Mouse (Mus musculus): ENCODE results near the gene Rad51d.
A peak's percentile ranks its signal among the peaks of the same experiment; 100 is the strongest.
"Not testable (repeated sequence)": the region's sequence is repeated elsewhere in the genome, so short reads cannot be mapped to it uniquely, and the experiment has no call there.

Rad51d gene

DNA sequence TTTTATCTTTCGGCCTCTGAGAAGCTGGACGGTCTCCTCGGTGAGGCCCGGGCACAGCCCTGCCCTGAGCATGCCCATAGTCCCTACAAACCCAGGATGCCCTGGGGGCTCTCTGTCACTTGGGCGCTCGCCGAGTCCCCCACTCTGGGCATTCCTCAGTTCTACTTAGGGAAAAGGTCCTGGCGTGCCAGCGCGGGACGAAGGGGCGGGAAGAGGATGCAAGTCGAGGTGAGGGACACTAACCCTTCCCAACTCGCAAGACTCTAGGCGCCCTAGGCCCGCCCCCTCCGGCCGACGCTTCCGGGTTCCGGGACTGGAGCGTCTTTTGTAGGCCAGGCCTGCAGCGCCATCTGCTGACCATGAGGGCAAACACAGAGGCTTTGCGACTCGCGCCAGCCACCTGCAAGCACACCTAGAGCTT, at the start of gene Rad51d:
TSS of gene Rad51d (minus strand) at position 273 of the 421 bp plus-strand sequence.
- DNase-seq (ENCODE audit: low read depth), result peak; percentile 97

DNA sequence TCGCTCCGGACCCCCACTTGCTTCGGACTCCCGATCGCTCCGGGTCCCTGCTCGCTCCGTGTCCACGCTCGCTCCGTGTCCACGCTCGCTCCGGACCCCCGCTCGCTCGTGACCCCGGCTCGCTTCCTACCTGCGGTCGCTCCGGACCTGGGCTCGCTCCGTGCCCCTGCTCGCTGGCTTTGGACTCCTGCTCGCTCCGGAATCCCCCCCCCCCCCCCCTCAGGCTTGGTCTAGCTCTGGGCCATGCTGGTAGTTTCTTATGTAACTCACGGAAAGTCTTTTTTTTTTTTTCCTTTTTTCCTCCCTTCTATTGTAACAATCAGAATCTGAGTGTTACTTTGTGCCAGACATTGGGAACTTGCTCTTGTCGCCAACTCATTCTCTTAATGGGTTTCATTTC, 42.8 kb upstream of the Rad51d start:
- no peak for DNase-seq (ENCODE audit: low read depth)

DNA sequence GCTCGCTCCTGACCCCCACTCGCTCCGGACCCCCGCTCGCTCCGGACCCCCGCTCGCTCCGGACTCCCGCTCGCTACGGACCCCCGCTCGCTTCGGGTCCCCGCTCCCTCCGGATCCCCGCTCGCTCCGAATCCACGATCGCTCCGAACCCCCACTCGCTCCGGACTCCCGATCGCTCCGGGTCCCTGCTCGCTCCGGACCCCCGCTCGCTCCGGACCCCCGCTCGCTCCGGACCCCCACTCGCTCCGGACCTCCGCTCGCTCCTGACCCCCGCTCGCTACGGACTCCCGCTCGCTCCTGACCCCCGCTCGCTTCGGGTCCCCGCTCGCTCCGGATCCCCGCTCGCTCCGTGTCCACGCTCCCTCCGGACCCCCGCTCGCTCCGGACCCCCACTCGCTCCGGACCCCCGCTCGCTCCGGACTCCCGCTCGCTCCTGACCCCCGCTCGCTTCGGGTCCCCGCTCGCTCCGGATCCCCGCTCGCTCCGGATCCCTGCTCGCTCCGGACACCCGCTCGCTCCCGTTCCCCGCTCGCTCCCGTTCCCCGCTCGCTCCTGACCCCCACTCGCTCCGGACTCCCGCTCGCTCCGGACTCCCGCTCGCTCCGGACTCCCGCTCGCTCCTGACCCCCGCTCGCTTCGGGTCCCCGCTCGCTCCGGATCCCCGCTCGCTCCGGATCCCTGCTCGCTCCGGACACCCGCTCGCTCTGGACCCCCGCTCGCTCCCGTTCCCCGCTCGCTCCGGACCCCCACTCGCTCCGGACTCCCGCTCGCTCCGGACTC, 41.4 kb upstream of the Rad51d start:
- DNase-seq (ENCODE audit: low read depth), result not testable (repeated sequence)

DNA sequence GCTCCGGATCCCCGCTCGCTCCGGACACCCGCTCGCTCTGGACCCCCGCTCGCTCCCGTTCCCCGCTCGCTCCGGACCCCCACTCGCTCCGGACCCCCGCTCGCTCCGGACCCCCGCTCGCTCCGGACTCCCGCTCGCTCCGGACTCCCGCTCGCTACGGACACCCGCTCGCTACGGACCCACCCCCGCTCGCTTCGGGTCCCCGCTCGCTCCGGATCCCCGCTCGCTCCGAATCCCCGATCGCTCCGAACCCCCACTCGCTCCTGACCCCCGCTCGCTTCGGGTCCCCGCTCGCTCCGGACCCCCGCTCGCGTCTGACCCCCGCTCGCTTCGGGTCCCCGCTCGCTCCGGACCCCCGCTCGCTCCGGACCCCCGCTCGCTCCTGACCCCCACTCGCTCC, 40.7 kb upstream of the Rad51d start:
- DNase-seq (ENCODE audit: low read depth), result not testable (repeated sequence)

DNA sequence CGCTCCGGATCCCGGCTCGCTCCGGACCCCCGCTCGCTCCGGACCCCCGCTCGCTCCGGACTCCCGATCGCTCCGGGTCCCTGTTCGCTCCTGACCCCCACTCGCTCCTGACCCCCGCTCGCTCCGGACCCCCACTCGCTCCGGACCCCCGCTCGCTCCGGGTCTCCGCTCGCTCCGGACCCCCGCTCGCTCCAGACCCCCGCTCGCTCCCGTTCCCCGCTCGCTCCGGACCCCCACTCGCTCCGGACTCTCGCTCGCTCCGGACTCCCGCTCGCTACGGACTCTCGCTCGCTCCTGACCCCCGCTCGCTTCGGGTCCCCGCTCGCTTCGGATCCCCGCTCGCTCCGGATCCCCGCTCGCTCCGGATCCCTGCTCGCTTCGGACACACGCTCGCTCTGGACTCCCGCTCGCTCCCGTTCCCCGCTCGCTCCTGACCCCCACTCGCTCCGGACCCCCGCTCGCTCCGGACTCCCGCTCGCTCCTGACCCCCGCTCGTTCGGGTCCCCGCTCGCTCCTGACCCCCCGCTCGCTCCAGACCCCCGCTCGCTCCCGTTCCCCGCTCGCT, 40.1 kb upstream of the Rad51d start:
- not testable (repeated sequence) for DNase-seq (ENCODE audit: low read depth)

DNA sequence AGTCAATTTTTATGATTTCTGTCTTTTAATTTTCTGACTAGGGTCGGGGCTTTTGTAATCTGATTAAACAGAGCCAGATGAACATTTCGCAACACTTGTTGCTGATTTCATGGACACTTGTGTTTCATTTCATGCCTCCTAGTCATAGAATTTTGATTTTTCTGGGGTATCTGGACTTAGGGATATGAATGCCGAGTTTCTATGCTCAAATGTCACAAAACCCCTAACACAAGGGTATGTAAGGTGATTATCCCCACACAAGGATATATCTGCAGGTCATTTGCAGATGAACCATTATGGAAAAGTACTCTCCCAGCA, 39.2 kb upstream of the Rad51d start:
- DNase-seq (ENCODE audit: low read depth), result no peak

DNA sequence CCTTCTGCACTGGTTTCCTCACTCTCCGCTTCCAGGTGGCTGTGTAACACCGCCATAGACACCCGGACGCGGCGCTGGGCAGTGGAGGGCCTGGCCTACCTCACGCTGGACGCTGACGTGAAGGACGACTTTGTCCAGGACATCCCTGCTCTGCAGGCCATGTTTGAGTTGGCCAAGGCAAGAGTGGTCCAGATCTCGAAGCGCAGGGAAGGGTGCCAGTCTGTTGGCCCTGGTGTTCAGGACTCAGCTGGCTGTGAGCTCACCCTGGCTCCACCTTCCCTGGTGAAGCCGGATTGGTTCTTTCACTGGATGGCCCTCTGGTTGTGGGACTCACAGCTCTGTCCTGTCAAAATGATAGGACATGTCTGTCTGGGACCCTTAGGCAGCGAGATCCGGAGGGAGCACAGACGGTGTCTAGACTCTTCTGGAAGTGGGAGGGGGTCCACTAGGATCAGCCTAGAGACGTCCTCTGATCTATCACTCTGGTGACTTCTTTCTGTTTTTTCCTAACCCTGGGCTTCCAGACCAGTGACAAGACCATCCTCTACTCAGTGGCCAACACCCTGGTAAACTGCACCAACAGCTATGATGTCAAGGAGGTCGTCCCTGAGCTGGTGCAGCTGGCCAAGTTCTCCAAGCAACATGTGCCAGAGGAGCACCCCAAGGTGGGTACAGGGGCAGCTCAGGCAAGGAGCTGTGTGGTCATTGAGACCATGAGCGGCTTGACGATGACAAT, 38.7 kb upstream of the Rad51d start:
- no peak for DNase-seq (ENCODE audit: low read depth)

DNA sequence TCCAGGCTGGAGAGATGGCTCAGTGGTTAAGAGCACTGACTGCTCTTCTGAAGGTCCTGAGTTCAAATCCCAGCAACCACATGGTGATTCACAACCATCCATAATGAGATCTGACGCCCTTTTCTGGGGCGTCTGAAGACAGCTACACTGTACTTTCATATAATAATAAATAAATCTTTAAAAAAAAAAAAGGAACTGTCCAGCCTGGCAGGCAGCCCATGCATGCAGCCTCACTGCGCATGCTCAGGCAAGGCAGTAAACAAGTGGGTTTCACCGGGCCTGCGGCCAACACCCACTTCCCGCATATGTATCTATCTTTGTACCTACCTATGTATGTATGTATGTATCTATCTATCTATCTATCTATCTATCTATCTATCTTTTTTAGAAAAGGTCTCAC, 33.5 kb upstream of the Rad51d start:
- DNase-seq (ENCODE audit: low read depth), result not testable (repeated sequence)

DNA sequence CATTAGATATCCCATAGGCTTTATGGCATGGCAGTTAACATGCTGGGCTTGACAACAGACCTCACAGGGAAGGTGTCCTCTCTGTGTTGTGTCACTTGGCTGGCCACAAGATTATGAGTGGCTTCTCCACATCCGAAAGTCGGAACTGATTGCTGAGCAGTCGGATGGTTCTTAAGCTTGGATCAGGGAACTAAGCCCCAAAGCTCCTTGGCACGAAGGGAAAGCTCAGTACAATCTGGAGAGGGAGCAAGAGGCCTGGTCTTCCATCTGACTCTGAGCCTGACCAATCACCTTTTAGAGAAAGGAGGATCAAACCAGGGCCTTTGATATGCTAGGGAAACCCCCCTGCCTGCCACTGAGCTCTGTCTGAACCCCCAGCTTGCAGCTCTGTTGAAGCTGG, 31.3 kb upstream of the Rad51d start:
- no peak for DNase-seq (ENCODE audit: low read depth)

DNA sequence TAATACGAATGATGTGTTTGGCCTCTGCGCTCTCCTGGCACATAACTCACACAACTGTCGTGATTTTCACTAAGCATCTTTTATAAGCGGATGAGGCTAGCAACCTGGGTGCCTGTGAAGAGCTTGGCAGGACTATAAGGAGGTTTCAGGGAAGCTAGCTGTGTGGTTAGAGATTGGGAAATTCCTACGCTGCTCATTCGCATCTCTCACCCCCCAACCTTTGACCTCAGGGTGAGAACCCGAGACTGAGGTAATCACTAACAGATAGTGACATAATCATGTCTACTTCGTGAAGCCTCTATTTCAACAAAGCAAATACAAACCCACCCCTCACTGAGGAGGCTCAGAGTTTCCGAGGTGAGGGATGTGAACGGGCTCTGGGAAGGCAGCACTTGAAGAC, 30.4 kb upstream of the Rad51d start:
- no peak for DNase-seq (ENCODE audit: low read depth)

DNA sequence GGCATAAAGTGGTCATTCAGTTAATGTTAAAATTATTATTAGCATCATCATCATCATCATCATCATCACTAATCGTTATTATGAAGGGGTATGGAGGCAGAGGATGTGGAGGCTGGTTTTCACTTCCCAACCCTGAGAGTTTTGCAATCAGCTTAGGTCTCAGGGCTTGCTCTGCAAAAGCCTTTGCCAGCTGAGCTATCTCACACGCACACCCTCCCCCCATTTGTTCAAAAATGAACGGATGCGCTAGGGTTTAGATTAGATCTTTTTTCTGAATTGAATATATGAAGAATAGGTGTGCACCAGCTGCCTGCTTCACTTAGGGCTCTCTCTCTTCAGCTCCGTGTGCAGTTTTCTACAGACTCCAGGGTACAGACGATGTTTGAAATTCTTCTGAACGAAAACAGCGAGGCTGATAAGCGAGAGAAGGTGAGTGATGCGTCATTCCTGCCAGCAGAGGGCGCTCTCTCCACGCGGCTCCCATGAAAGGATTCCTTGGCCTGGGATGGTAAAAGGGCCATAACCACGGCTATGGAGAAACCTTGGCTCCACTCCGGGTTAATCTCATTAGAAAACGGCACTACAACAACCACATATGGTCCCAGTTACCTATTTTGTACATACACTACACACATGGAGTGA, 24.4 kb upstream of the Rad51d start:
- peak; percentile 68 for DNase-seq (ENCODE audit: low read depth)

DNA sequence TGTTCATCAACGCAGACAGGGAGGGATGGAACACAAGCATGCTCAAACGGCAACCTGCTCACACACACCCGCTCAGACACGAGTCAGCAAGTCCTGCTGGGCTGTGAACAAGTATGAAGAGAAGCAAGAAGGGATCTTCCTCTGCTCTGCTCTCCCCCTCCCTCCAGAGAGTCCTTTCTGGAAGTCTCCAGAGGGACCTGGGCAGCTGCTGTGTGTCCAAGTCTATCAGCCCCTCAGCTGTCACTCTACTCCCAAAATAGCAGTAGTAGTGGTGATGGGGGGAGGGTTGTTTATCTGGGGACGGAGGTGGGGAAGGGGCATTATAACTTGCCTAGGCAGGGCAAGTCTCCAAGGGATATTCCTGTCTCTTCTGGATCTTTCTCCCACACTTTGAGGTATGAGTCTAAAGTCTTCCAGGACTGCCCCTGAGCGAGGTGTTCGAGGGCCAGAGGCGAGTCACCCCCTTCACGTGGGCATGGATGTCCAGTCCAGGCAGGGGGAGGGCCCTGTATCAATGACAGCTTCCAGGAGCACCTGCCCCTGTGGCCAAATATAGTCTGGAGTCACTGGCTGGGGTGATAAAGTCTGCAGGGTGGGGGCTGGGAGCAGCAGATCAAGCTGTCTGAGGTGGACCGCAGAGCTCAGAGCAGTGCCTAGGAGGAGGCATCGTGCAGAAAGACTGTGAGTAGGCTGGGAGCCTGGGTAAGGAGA, 20.4 kb upstream of the Rad51d start:
- DNase-seq (ENCODE audit: low read depth), result no peak

DNA sequence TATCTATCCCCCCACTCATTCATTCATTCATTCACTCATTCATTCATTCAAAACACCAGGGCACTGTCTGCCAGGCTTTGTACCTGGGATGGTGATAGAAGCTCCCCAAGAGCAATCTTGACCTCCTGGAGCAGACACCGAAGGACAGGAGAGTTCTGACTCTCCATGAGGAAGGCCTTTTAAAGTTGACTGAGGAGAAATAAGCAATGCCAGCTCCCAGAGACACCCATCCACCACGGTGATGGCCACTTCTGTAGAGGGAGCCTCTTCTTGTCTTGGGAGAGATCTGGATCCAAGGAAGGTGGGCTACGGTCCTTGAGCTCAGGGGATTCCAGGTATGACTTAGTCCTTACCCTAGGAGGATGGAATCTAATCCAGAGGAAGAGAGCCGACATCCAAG, 19.8 kb upstream of the Rad51d start, which contains the start of gene Unc45b:
TSS of gene Unc45b (plus strand) at position 301 of the 400 bp plus-strand sequence.
- DNase-seq (ENCODE audit: low read depth), result no peak

DNA sequence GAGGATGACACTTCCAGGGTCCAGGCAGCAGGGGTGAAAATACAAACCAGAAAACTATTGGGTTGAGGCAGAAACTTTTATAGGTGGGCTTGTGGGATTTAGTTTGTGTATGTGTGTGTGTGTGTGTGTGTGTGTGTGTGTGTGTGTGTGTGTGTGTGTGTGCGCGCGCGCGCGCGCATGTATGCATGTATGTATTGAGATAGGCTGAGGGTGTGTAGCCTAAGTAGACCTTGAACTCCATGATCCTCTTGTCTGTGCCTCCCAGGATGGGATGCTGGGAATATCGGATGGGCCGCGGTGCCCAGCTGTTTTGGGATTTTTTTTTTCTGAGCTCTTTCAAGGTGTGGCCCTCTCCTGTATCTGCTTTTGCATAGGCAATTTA, 18.2 kb upstream of the Rad51d start:
- no peak for DNase-seq (ENCODE audit: low read depth)

DNA sequence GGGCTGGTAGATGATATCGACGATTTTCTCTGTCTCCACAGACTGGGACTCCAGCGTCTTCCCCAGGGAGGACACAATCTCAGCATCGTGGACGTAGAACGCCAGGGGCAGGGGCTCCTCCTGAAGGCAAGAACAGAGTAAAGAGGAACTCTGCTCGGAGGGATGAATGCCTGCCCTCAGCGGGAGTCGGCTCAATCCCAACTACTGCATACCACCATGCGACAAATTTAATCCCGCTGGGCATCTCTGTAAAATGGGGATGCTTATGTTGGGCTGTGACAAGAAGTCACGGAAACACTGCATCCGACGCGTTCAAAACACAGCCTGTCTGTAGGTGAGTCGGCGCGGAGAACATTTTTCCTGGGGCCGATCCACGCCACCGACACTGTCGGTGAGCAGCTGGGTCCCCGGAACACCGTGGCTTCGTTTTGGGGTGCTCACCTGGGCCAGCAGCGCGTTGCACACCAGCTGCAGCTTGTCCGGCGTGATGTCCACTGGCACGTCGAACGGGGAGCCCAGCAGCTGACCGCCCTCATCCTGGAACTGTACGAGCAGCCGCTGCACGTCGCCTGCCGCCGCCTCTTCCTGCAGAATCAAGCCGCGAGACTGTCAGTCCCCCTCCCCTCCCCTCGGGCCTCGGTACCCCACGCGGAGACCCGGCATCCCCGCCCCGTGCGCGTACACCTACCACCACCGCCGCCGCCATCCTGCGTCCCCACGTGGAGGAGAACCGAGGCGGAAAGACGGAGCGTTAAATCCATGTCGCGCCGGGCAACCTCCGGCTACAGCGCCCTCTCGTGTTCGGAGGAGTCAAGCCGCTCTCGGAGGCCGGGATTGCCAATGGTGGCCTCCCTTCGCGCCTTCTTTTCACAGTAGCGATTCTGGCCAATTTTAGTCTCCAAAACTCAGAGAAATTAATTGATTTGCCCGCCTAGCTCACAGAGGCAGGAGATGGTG, 17.5 kb upstream of the Rad51d start, which contains the start of gene Nle1:
TSS of gene Nle1 (minus strand) at position 761 of the 957 bp plus-strand sequence.
- DNase-seq (ENCODE audit: low read depth), result peak; percentile 93

DNA sequence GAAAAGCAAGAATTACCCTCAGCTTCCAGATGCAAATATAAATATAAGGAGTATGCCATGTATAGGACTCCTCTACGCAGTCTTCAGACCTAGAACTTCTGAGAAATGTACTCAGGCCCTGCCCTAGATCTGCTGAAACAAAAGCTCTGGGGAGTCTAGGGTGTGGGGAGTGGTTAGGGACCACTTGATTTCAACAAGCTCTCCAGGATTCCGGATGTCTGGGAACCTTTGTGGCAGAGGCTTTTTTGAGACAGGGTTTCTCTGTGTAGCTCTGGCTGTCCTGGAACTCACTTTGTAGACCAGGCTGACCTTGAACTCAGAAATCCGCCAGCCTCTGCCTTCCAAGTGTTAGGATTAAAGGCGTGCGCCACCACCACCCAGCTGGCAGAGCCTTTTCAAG, 15.4 kb upstream of the Rad51d start:
- DNase-seq (ENCODE audit: low read depth), result no peak

DNA sequence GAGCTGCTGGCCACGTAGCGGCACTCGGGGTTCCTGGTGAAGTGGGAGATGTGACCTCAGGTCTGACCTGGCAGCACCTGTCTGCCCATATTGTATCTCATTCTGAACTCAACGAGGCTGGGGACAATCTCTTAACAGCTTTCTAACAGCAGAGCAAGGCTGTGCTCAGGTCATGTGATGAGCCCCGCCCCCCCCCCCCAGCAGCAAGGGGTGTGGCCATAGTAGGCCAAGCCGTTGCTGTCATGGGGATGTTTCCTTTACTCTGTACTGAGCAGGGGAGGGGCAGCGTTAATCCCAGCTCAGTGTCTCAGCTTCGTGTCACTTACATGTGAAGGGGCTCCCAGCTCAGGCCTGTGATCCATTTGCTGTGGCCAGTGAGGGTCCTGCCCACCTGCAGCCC, 14.5 kb upstream of the Rad51d start:
- DNase-seq (ENCODE audit: low read depth), result no peak

DNA sequence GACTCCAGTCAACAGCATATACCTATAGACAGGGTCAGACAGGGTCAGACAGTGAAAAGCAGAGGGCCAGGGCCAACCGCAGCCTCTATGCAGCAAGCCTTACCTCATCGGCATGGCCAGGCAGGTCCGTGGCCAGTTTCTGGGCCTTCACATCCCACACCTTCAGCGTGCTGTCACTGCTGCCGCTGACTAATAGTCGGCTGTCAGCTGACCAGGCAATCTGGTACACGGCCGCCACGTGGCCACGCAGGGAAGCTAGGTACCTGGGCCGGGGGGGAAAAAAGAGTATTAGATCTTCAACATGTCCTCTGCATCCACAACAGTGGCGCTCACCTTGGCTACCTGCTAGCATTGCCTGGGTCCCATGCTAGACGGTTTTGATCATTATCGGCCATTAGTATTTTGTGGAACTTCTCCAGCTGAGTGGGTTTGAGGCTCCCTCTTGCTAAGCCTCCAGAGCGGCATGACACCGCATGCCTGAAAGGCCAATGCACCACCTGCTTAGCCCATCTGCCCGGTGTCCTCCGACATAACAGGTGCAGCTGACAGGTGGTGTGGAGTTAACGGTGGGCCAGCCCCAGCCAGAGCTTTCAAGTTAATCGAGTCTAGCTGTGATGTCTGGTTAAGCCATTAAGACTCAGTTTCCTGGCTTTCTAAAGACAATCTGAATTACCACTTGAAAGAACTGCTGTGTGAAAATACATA, 11.3 kb upstream of the Rad51d start:
- no peak for DNase-seq (ENCODE audit: low read depth)

DNA sequence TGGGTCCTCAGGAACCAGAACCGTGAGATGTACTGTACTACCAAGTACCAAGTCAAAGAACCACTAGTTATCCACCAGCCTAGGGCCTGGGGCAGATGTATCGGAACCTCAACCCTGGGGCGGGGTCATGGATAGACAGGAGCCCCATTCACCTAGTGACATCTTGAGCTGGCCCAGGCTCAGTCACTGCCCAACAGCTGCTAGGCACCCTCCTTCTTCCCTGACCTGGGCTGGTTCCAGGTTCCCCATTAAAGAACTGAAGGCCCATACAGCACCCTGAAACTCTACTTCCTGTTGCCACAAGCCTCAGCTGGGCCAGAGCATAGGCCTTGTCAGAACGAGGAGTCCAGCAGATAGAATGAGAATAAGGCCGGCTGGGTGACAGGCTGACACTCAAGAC, 9.3 kb upstream of the Rad51d start:
- DNase-seq (ENCODE audit: low read depth), result no peak

DNA sequence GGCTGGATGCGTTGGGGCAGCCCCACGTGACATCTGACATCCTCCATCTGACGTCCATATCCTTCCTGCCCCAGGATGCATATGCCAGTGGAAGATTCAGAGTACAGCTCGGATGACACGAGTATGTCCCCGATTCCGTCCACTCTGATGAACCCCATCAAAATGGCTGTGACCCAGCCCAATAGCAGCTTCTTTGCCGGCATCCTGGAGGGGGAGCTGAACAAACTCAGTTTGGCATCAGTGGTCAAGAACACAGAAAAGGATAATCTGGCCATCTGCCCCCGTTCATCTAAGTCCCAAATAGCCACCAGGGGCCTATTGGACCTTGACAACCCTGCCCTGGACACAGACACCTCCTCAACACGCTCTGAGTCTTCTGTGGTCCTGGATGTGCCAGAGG, 7.1 kb upstream of the Rad51d start:
- DNase-seq (ENCODE audit: low read depth), result no peak

Data from c-Kit-positive CD71-negative TER-119-negative erythroid progenitor cells, embryonic 14.5 days (primary cell).